Mouse (Mus musculus): ENCODE data around the gene Cd244a. TPM values are rescaled to one million over a fixed set of nuclear protein-coding genes. Genes with fewer than 3 reads are reported as not detected.

Cd244a gene
- polyA plus RNA-seq (2012; rRNA removed; ENCODE audit: low replicate concordance) = 0.41 and 1.0 TPM in 2 replicates

GRCm38 (mm10) chr1:171558898-171559297, at the start of gene Cd244a:
Cd244a (plus strand) TSS chr1:171559193.

GRCm38 (mm10) chr1:171535194-171535593, 23.8 kb upstream of the Cd244a start, which contains the start of gene Itln1:
Itln1 (minus strand) TSS chr1:171535294.

DNA sequence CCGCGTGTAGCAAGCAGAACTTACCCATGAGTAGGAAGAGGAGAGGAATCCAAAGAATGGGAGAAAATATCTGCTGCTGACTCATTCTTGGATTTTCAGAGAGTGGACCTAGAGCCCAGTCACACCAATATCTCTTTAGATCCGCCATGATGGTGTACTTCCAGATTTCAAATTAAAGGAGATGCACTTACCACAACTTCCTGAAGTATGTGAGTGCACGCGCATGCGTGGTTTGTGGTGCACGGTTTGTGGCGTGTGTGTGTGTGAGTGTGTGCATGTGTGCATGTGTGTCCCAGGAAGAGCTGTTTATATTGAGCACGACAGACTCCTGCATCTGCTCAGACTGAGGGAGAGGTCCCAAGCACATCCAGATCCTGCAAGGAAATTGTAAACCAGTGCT, 48.2 kb downstream of the Cd244a start, which contains the start of gene Ly9:
Gene Ly9, minus strand, starts transcription at position 235 of the 400 bp plus-strand sequence.

DNA sequence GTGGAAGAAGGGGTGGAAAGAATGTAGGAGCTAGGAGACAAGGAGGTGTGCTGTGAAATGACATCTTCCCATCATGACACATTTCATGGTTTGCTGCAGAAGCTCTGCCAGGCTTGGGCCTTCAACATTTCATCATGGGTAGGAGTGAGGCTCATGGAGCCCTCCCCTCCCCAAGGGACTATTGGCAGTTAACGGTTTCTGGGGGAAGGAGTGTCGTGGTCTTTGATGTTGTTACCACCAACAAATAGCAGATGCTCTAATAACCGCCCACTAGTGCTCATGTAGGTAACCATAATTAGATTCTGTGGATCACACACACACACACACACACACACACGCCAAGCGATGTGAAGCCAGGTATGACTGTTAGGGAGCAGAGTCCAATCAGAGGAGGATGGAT, 93.7 kb downstream of the Cd244a start, which contains the start of gene Slamf7:
Gene Slamf7, minus strand, starts transcription at position 302 of the 400 bp plus-strand sequence.

Other genes with a start within 250 kb of the Cd244a start
- gene Dedd, start 230.0 kb upstream of the Cd244a start, polyA plus RNA-seq (2012; rRNA removed; ENCODE audit: low replicate concordance) = 23.2 and 33.7 TPM in 2 replicates
- gene Nit1, start 213.5 kb upstream of the Cd244a start, polyA plus RNA-seq (2012; rRNA removed; ENCODE audit: low replicate concordance) = 60.9 and 66.1 TPM in 2 replicates
- gene Pfdn2, start 213.5 kb upstream of the Cd244a start, polyA plus RNA-seq (2012; rRNA removed; ENCODE audit: low replicate concordance) = 1.4 and 1.5 TPM in 2 replicates
- gene Klhdc9, start 198.4 kb upstream of the Cd244a start, polyA plus RNA-seq (2012; rRNA removed; ENCODE audit: low replicate concordance) = 0.37 and 0.47 TPM in 2 replicates
- gene Nectin4, start 189.1 kb upstream of the Cd244a start, polyA plus RNA-seq (2012; rRNA removed; ENCODE audit: low replicate concordance) = 0.15 and 1.1 TPM in 2 replicates
- gene Arhgap30, start 170.2 kb upstream of the Cd244a start, polyA plus RNA-seq (2012; rRNA removed; ENCODE audit: low replicate concordance) = 3.3 and 4.2 TPM in 2 replicates
- 58.8 and 75.3 TPM in 2 replicates for gene Usf1, start 147.9 kb upstream of the Cd244a start, polyA plus RNA-seq (2012; rRNA removed; ENCODE audit: low replicate concordance)
- 97.3 and 129 TPM in 2 replicates for gene Tstd1, start 140.3 kb upstream of the Cd244a start, polyA plus RNA-seq (2012; rRNA removed; ENCODE audit: low replicate concordance)
- gene F11r, start 121.7 kb upstream of the Cd244a start, polyA plus RNA-seq (2012; rRNA removed; ENCODE audit: low replicate concordance) = 49.6 and 100 TPM in 2 replicates
- 2.1 and 6.4 TPM in 2 replicates for gene Alyref2, start 55.7 kb upstream of the Cd244a start, polyA plus RNA-seq (2012; rRNA removed; ENCODE audit: low replicate concordance)
- 328 and 1,186 TPM in 2 replicates for gene Itln1, start 23.9 kb upstream of the Cd244a start, polyA plus RNA-seq (2012; rRNA removed; ENCODE audit: low replicate concordance)
- 0.28 and 0.41 TPM in 2 replicates for gene Ly9, start 48.2 kb downstream of the Cd244a start, polyA plus RNA-seq (2012; rRNA removed; ENCODE audit: low replicate concordance)
- gene Slamf7, start 93.8 kb downstream of the Cd244a start, polyA plus RNA-seq (2012; rRNA removed; ENCODE audit: low replicate concordance) = 0.82 and 0.95 TPM in 2 replicates
- gene Cd48, start 122.8 kb downstream of the Cd244a start, polyA plus RNA-seq (2012; rRNA removed; ENCODE audit: low replicate concordance) = 1.5 and 2.3 TPM in 2 replicates
- 0.07 TPM in 1 of 2 replicates, not detected in the other for gene Slamf1, start 207.9 kb downstream of the Cd244a start, polyA plus RNA-seq (2012; rRNA removed; ENCODE audit: low replicate concordance)